Mouse (Mus musculus) lung, postnatal 25 days (tissue): ENCODE measurements at regions not wholly inside any gene's neighbourhood (a gene's known extent, or its start where the extent isn't known, plus 50 kb on each side); places are given as distances from the start of the nearest gene placed in this dataset.
"Not testable (repeated sequence)": the region's sequence is repeated elsewhere in the genome, so short reads cannot be mapped to it uniquely, and the experiment has no call there.

Source experiments
- DNase-seq: peaks from one replicate; pipeline ENCODE4 v3.0.0; 2022; ENCODE audit warnings: low spot score

GRCm38 (mm10) chr13:19300320-19301011, 95.1 kb downstream of the Stard3nl start:
- not testable (repeated sequence) for DNase-seq

GRCm38 (mm10) chr13:19296325-19296724, 99.3 kb downstream of the Stard3nl start:
- DNase-seq: no peak

- no peak for DNase-seq
Observed at GRCm38 (mm10) chr13:19293041-19293440, 102.6 kb downstream of the Stard3nl start.

- DNase-seq: no peak
Observed at GRCm38 (mm10) chr13:19283161-19283560, 112.4 kb downstream of the Stard3nl start.

- DNase-seq: not testable (repeated sequence)
Observed at GRCm38 (mm10) chr13:19272548-19273295, 122.9 kb downstream of the Stard3nl start.

GRCm38 (mm10) chr13:19264996-19265395, 130.6 kb downstream of the Stard3nl start:
- not testable (repeated sequence) for DNase-seq

- not testable (repeated sequence) for DNase-seq
Observed at GRCm38 (mm10) chr13:19246558-19246957, 149.0 kb downstream of the Stard3nl start.

GRCm38 (mm10) chr13:19242580-19242979, 153.0 kb downstream of the Stard3nl start:
- DNase-seq: not testable (repeated sequence)

GRCm38 (mm10) chr13:19236340-19236739, 159.3 kb downstream of the Stard3nl start:
- peak; percentile 20 for DNase-seq

GRCm38 (mm10) chr13:19234700-19235374, 160.8 kb downstream of the Stard3nl start:
- no peak for DNase-seq

GRCm38 (mm10) chr13:19220004-19220403, 175.6 kb downstream of the Stard3nl start:
- DNase-seq: not testable (repeated sequence)

GRCm38 (mm10) chr13:19219383-19219991, 176.1 kb downstream of the Stard3nl start:
- DNase-seq: not testable (repeated sequence)

GRCm38 (mm10) chr13:19204669-19205068, 190.9 kb downstream of the Stard3nl start:
- no peak for DNase-seq

- DNase-seq: not testable (repeated sequence)
Observed at GRCm38 (mm10) chr13:19202320-19202719, 193.3 kb downstream of the Stard3nl start.
